Mouse (Mus musculus): ENCODE data around the gene Aspm.
"Not testable (repeated sequence)": the region's sequence is repeated elsewhere in the genome, so short reads cannot be mapped to it uniquely, and the experiment has no call there.

Gene Aspm

DNA sequence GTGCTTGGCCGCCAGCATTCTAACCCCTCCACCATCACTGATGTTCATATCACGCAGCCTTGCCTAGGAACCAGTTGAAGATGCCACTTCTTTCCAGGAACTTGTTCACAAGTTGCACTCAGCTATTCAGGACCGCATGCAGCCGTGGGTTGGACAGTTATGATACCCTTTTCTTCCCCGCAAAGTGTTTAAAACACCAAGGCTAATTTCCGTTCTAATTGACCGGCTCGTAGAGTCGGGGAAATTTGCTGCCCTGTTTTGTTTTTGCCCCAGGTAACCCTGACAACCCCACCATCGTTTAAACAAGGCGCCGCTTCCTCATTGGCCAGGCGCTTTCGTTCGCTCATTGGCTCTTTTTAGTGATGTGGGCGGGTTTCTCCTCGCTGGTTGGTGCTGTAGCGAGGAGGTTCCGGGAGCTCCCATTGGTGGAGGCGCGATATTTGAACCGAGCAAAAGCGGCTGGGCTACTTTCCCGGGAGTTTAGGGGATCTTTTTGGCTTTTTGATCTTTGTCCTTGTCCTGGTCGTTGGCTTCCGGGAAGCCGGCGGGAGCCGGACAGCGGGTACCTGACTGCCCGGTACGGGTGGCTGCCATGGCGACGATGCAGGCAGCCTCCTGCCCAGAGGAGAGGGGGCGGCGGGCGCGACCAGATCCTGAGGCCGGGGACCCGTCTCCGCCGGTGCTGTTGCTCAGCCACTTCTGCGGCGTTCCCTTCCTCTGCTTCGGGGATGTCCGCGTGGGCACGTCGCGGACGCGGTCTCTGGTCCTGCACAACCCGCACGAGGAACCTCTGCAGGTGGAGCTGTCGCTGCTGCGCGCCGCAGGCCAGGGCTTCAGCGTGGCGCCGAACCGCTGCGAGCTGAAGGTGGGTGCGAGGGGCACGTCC is at the start of gene Aspm:
Gene Aspm, plus strand, starts transcription at position 433 of the 886 bp plus-strand sequence.
- peak; percentile 86 for DNase-seq

DNA sequence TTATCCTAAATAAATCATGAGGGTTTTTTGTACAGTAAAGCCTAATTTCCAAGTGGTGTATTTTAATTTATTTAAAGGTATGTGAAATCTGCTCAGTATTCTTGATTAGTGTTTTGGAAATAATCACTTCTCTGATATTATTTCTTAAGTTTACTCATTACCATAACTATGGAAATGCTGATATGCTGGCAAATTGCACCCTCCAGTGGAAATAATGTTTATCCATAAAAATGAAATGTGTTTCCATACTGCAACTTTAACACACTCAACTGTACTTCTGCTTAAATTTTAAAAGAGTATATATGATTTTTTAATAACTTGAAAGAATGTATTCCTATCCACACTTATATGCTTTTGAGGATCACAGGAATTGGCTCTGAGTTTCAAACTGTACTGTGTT is 48.8 kb upstream of the Aspm start:
- no peak for DNase-seq

DNA sequence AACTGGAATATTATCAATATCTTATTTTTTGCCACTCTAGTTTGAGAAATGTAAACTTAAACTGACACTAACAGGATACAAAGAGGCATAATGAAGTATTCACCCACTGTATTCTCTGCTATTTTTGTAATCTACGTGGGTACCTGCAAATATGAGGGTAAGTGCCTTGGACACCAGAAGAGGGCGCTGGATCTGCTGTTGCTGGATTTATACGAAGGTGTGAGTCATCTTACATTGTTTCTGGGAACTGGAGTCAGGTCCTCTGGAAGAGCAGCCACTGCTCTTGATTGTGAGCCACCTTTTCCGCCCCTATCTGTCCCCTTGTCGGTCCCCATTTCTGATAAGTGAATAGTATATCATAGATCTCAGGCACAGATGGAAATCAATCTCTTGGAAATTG is 46.9 kb upstream of the Aspm start:
- no peak for DNase-seq

DNA sequence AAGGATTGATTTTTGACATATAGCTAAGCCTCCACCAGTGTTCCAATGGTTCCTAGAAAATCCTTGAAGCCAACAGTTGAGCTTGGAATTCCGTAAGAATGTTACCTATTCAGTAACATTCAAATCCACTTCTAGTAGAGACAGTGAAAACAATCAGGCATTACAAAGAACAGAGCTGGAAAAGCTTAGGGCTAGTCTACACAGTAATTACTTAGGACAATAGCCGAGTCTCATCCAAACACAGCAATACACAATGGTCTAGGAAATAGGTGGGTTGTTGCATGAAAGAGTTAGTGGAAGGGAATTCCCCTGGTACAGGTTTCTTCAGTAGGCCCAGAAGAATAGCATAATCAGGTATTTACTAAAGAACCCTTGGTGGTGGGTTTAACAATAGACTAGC is 42.2 kb upstream of the Aspm start:
- DNase-seq, result not testable (repeated sequence)

DNA sequence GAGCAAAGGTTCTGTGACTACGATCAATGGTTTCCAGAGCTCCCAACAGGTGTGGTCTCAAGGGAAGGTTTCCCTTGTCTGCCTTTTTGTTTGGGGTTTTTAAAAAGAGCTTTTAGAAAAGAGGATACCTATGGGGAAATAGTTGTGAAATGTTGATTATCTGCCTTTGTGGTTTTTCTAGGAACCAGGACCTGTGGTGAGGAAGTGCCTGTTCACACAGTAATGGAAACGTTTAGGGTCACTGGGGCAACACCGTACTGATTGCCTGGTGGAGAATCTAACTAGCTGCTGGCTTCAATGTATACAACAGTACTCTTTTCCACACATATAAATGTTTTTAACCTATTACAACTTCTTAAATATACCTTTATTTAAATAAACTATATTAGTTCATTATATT is 41.1 kb upstream of the Aspm start:
- DNase-seq, result no peak

DNA sequence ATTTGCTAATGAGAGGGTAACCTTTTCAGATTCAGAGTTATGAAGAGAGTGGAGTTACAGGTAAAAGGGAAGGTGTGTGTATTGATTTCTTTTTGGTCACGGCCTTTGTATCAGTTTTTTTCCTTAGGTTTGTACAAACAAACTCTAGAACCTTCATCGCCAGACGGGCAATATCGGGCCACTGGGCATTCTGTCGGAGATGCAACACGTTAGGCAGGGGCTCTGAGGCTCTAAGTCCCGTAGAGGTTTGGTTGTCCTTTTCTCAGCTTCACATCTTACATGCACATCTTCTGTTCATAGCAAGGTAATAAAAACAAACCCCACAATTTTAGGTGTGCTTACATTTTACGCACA is 33.1 kb upstream of the Aspm start:
- no peak for DNase-seq

DNA sequence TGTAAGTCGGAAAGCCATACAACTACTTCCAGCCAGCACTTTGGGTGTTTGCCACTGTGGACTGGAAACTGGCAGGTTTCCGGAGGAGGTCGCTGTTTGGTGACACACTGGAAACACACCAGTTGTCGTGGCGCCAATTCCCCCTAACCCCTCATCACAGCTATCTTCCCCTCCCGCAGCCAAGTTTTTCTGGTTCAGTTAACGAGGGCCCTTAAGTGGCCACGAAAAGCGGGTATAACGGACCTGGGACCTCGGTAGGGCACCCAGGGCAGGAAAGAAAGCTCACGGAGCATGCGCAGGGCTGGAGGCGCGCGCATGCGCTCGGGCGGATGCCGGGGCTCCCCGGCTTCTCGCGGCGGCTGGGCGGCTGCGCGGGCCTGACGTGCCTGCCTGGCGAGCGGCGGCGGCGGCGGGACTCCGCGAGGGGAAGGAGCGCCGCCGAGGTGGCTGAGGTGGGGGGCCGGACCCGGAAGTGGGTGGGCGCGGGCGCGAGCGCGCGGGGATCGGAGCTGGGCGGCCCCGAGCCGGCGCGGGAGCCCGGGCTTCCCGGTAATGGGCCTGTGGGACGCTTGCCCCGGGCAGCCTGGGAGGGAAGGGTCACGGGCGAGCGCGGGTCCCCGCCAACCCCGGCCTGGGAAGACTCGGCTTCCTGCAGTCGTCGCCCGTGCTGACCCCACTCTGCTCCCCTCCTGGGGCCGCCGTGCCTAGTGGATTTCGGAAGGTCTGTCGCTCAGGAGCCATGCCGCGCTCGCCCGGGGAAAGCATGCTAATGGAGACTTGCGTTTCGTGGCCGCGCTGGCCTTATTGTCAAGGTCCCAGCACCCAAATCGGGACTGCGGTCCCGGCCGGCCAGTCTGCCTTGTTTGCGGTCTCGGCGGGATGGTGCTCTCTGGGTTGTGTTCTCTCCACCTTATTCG is 32.4 kb upstream of the Aspm start, which contains the start of gene Zbtb41:
Gene Zbtb41, plus strand, starts transcription at position 414 of the 917 bp plus-strand sequence.
- peak; percentile 91 for DNase-seq

DNA sequence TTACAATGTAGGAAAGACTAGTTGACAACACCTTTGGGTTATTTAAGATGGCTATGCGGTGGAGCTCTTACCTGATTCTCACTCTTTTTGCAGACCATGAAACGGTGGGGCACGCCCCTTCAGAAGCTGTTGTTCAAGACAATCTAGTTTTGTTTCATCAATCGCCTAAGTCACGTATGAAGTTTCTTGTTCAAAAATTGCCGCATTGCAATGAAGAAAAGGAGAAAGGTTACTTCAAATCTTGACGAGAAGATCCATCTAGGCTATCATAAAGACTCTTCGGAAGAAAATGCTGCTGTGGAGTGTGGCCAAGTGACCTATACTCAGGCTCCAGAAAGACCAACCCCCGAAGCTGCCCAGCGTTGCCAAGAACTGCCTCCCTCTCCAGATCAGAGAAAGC is 31.6 kb upstream of the Aspm start:
- DNase-seq, result peak; percentile 9

DNA sequence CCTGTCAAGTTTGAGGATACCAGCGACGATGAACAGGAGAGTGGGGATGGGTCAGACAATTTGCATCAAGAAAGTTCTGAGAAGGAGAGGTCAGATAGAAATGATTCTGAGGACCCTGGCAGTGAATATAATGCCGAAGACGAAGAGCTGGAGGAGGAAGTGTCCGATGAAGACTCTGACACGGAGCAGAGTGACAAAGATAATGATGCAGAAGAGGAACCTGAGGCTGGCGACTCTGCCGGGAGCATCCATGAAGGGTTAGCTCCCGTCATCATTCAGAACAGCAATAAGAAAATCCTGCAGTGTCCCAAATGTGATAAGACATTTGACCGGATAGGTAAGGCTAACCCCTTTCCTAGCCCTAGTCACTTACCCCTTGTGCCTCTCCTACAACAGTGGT is 30.6 kb upstream of the Aspm start:
- no peak for DNase-seq

DNA sequence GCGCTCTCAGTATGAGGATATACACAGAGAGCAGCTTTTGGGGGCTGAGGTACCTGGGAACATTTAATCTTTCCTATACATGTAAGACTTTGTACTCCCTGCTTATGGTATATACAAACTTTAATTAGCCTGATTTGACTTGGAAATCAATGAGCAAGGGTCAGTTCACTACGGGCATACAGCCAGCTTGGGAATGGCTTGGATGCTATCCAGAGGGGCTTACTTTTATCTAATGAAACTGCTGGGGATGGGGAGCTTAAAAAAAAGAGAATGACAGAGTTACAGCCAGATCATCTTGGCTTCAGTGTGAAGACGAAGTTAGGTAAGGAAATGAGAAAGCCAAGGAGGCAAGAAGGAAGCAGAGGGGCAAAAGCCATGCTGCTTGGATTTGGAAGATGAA is 29.6 kb upstream of the Aspm start:
- DNase-seq, result no peak

DNA sequence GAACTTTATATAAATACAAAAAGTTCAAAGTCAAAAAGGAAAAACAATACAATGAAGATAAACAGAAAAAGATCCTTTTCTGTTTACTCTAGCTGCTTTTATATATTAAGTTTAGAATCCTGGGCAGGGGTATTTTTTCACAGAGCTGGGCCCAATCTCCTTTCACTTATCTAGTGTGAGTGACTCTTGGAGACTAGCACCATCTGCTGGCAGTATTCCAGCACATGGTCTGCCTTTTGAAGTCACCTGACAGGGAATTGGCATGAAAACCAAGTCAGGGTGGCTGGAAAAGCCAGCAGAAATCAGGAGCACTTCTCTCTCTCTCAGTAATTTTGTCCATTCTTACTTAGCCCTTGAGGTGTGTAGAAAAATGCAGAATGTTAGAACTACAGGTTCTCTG is 16.2 kb upstream of the Aspm start:
- no peak for DNase-seq

DNA sequence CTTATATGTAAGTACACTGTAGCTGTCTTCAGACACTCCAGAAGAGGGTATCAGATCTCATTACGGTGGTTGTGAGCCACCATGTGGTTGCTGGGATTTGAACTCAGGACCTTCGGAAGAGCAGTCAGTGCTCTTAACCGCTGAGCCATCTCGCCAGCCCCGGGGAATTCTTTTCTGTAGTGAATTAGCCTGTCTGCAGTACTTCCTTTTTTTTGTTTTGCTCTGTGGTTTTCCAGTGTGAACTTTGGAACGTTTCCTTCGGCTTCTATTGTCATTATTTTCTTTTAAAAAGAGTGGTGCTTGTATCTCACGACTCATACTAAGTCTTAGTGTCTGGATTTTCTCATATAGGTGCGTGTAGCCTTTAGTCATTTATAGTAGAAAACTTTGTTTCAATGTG is 11.5 kb upstream of the Aspm start:
- not testable (repeated sequence) for DNase-seq

DNA sequence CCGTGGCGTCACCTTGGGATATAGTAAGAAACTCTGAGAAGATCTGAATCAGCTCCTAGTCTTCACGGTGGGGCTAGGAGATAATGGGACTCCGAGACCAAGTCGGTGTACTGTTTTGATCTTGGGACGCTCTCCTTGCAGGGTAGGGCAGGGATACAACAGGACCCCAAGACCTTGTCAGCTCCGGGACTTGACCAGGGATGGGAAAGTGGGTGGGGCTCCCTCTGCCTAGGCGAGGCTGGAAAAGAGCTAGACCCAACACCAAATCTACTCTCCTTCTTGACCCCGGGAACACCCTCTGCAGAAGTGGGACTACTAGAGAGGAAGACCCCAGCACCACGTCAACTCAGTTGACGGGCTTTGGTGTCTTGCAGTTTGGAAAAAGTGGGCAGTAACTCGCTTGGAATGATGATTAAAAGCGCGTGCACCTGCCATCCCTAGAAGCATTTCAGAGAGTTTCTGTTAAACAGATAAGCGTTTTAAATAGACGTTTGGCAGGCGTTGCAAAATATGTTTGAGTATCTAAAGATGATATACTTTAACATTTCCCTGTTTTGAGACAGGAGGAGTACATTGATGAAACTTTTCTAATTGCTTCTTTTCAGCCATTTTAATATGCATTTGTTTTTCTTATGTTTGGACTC is 776 bp downstream of the Aspm start:
- no peak for DNase-seq

DNA sequence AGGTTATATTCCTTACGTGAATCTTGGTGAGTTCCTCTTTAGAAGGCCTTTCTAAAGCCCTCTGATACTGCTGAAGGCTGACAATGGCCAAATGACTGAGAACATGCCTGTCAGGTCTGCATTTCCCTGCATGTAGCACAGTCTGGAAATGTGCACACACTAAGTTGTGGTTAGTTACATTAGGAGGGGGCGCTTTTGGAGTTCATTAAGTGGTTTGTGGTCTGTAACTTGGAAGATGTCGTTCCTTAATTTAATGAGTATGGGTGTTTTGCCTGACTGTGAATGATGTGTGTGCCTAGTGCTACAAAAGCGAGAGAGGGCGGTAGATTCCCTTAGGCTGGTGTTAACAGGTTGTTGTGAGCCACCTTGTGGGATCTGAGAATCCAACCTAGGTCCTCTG is 6.2 kb downstream of the Aspm start:
- no peak for DNase-seq

DNA sequence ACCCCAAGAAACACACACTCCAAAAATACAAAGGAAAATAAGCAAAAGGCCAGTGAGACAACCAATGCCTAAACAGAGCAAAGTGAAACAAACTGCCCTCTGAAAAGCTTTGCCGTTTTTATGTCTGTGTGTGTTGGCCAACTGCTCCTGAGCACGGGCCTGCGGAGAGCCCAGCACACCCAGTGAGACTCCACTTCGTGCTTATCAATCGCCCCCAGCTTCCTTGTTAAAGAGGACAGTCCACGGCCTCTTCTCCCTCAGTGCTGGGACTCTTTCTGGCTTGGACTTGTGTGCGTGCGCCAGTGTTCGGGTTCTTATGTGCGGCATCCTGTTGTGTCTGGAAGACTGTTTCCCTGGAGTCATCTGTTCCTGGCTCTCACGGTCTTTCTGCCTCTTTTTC is 11.4 kb downstream of the Aspm start:
- DNase-seq, result no peak

DNA sequence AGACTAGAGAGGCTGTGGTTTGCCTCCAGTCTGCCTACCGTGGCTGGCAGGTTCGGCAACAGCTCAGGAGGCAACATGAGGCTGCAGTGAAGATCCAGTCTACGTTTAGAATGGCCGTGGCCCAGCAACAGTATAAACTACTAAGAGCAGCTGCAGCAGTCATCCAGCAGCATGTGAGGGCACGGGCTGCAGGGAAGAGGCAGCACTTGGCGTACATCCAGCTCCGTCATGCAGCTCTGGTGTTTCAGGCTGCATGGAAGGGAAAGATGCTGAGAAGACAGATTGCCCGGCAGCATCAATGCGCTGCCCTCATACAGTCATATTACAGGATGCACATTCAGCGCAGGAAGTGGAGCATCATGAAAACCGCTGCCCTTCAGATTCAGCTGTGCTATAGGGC is 24.3 kb downstream of the Aspm start:
- no peak for DNase-seq

DNA sequence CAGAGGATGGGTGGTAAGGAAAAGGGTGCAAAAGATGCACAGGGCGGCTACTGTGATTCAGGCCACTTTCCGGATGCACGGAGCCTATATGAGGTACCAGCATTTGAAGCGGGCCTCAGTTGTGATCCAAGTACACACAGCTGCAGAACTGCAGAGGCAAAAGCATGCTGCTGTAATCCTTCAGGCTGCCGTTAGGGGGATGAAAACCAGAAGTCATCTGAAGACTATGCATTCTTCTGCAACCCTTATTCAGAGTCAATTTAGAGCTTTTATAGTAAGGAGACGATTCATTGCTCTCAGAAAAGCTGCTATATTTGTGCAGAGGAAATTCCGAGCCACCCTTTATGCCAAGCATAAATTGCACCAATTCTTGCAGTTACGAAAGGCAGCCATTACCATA is 25.7 kb downstream of the Aspm start:
- no peak for DNase-seq

DNA sequence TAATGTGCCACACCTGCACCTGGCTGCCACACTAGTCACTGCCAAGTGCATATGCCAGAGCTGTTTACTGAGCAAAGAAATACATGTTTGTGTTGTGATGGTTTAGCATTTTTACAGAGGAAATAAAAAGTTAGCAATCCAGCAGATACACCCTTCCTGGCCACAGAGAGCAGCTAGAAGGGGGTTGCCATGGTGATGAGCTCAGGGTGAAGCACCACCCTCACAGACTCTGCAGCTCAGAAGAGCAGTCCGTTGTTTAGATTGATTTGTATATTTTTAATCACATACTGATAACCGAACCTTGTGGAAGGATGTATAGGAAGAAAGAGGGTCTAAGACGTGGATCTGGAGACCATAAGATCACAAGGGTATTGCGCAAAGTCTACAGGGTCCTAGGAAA is 26.6 kb downstream of the Aspm start:
- no peak for DNase-seq

DNA sequence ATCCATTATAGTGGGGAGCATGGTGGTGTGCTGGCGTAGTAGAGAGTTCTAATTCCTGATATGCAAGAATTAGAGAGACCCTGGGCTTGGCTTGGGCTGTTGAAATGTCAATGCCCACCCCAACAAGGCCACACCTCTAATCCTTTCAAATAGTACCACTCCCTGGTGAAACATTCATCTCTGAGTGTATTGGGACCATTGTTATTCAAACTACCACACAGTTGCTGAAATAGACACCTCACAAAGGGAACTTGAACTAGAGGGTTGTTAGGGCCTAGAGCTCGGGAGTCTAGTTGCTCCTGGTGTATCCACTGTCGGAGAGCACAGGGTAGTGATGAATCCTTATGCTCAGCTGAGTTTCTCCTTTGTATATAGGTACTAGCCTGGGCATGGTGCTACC is 40.1 kb downstream of the Aspm start:
- DNase-seq, result no peak

DNA sequence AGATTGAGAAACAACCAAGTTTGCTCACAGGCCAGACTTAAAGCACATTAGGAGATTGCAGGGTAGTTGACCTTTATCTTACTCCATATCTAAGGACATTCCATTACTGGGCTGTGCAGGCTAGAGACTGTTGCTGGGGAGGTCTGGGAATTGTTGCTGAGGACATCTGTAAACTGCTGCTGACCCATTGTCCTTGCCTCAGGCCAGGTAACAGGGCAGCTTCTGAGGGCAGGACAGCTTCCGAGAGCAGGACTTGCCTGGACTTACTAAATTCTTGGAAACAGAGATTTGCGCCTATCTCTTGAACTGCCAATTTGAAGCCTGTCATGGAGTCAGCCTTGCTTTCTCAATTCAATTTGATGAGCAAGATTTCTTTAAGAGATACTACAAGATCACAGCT is 40.8 kb downstream of the Aspm start:
- DNase-seq, result no peak

DNA sequence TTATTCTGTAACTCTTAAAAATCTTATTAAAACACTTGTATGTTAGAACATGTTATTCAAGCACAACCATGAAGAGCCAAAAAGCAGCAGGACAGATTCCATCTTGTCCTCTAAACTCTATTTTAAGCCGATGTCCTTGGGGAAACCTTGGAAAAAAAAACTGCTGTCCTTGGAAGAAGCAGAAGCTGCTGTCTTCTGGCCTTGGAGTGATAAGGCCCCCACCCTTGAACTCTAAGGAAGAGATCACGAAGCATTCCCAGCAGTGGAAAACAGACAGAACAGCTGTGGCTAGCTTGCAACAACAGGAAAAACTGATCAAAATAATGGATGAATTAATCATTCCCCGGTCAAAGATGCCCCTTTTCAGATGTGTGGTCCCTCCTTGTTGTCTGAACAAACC is 41.6 kb downstream of the Aspm start:
- no peak for DNase-seq

DNA sequence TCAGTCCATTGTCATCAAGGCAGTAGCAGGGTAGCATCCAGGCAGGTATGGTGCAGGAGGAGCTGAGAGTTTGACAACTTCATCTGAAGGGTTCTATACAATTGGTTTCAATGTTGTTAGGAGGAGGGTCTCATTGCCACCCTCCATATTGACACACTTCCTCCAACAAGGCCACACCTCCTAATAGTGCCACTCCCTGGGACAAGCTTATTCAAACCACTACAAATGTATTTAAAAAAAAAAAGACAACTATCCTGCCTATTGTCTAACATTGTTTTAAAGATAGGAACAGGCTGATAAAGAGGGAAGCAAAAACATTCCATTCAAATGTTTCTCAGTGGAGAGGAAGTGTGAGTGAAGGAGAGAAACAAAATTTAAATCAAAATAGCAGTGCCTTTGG is 45.2 kb downstream of the Aspm start:
- no peak for DNase-seq

DNA sequence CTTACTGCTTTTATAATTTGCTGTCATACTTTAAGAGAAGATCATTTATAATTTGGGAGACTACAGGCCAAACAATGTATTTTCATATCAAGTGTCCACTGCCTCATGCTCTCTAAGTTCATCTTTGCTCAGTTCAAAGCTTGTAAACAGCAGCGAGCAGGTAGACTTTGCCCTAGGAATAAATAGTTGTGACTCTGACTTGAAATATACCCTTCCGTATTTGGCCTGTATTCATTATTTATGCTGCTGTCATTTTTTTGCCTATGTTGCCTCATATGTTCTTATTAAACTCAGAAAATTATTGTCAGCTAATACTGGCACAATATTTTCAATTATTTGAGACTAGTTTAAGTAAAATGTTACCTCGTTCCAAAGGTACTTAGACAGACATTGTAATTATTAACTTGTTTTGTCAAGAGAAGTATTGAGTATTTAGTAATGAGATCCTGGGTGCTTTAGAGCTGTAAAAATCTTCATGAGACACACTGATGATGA is 46.7 kb downstream of the Aspm start, which contains the start of gene F13b:
Gene F13b, plus strand, starts transcription at position 445 of the 495 bp plus-strand sequence.
- DNase-seq, result no peak
